Mouse (Mus musculus): ENCODE measurements around the gene Pds5a.

Gene Pds5a

DNA sequence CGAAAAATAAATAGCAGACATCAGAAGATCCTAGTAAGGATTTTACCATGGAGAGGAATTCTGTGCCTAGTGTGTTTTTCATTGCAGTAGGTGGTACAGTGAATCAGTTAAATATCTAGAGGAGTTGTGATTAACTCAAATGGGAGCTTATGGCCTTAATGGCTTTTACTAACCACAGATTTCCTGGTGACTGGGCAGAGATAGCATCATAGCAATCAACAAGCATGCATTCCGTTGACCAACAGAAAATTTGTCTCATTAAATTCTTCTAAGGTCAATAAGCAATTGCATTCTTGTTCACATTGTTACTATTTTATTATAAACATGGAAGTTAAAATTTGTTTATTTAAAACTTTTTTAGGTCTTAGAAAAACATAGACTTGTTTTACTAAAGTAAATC, 132.6 kb downstream of the Pds5a start:
- DNase-seq (ENCODE audit: low read depth): no peak

GRCm38 (mm10) chr5:65561125-65561893, 136.8 kb downstream of the Pds5a start:
- DNase-seq (ENCODE audit: low read depth): no peak

- DNase-seq (ENCODE audit: low read depth): no peak
Observed at GRCm38 (mm10) chr5:65557109-65557508, 141.0 kb downstream of the Pds5a start.

All from NIH3T3 (cell line).